9 mouse cellular contexts compared by ENCODE assay signal in the genomic region with DNA sequence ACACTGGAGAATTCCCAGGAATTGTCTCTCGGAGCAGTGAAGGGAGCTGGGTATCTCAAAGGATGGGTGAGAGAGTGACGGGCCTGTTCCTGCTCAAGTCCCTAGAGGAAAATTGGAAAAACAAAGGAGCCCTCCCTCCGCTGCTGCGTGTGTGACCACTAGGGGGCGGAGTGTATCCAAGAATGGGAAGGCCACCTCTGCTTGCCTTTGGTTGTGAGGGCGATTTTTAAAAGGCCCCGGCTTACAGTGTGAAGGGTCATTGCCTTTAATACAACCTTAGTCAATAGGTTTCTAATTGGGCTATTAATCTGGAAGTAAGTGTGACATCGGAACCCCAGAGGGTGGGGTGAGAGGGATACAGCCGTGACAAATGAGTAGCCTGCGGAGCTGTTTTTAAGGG.
A peak's percentile ranks its signal among the peaks of the same experiment; 100 is the strongest.
DNase-seq lines count a peak whose midpoint lies in the region; ATAC-seq lines count a peak whose summit lies in the region.
"Had no signal": no experiment of that assay in that cellular context is flagged by ENCODE, and none has a peak within 500 bp of the region (broad histone marks: within the 10 kb centered on the region; RNA-seq: fewer than 3 reads in every experiment).

No protein-coding gene starts in this region.

- no peak overlapping the region for H3K4me3 ChIP-seq in hindbrain, embryonic 12.5 days
- H3K4me3 ChIP-seq: megakaryocyte, embryonic 14.5 days had no signal

- peaks cover 35% of the 10 kb centered on the region for H3K4me1 ChIP-seq in hindbrain, embryonic 12.5 days

- ATAC-seq in hindbrain, embryonic 12.5 days (ENCODE audit: low FRiP score), result peak; percentile 57

- H3K9me3 ChIP-seq in hindbrain, embryonic 12.5 days (replicated peaks), result no peaks in the 10 kb centered on the region

- H3K27ac ChIP-seq in hindbrain, embryonic 12.5 days, result peak overlapping the region; percentile 86

- H3K4me2 ChIP-seq in hindbrain, embryonic 12.5 days (replicated peaks), result peak overlapping the region; percentile 28; the same call in 1 of the 2 replicates

- H3K27me3 ChIP-seq in hindbrain, embryonic 12.5 days, result peaks cover 25% of the 10 kb centered on the region

- 4% methylated on average over 10 of the region's 10 CpGs for WGBS in hindbrain, embryonic 12.5 days

- DNase-seq in NIH3T3 (ENCODE audit: low read depth), result peak; percentile 91
- peak; percentile 68 for DNase-seq in cerebellum, adult 9-11 months
- DNase-seq in frontal cortex, adult 2 months (ENCODE audit: extremely low spot score in 1 of 2, low spot score in 1 of 2), result peak; percentile 45 to 94
- DNase-seq in layer of hippocampus, postnatal 10 days (ENCODE audit: low spot score in 2 of 2), result peak; percentile 93
- peak; percentile 80 to 89 for DNase-seq in lung, postnatal 4 days
- peak; percentile 81 for DNase-seq in right cerebral cortex, adult 18-20 months
- DNase-seq in urinary bladder, adult 18-20 months (ENCODE audit: low spot score in 2 of 2), result peak; percentile 58 to 67

- no peak overlapping the region for H3K9ac ChIP-seq in hindbrain, embryonic 12.5 days

- no peaks in the 10 kb centered on the region for H3K36me3 ChIP-seq in hindbrain, embryonic 12.5 days
